Mouse (Mus musculus) cortical plate, adult 2 months (tissue): Measurements from ENCODE around the gene Dock8.

Experiments
- CTCF ChIP-seq: fragments of 200-500 bp; IDR thresholded peaks from 2 replicates; pipeline ENCODE4 v1.5.1; 2011; ENCODE audit warnings: mild to moderate bottlenecking, control low read depth, low read length; ENCODE audit not compliant: insufficient read depth; ENCODE audit errors: extremely low read depth
- POLR2A ChIP-seq: fragments of 200-500 bp; IDR thresholded peaks from 2 replicates; pipeline ENCODE4 v1.6.1; 2011; ENCODE audit warnings: mild to moderate bottlenecking, low read length, control low read depth; ENCODE audit not compliant: insufficient read depth; ENCODE audit errors: extremely low read depth

- TF ChIP-seq POLR2A, result no peak
- no peak for TF ChIP-seq CTCF
These were observed 162.9 kb downstream of the Dock8 start for GRCm38 (mm10) chr19:25162270-25162669.
